Mouse (Mus musculus) kidney, adult 9 months (tissue): ENCODE measurements at regions not wholly inside any gene's neighbourhood (a gene's known extent, or its start where the extent isn't known, plus 50 kb on each side); places are given as distances from the start of the nearest gene placed in this dataset.
A peak's percentile ranks its signal among the peaks of the same experiment; 100 is the strongest.
"Not testable (repeated sequence)": the region's sequence is repeated elsewhere in the genome, so short reads cannot be mapped to it uniquely, and the experiment has no call there.

Experiments used
- DNase-seq: peaks from one replicate; pipeline ENCODE4 v3.0.0; 2022

DNA sequence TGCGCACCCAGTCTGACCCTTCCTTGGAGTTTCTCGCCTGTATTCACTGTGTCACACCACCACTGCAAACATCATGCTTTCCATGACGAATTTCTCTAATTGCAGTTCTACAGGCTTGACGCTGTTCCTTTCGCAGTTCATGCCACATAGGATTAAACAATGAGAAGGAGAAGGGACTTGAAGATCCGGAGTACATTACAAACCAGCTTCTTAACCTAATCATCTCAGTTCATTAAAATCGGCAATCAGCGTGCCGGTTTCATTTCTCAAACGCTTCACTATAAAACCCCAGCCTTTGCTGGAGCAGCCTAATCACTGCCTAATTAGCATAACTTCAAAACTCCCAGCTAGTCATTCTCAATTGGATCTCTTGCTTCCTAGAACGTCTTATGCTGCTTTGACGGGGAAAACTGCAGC lies 196.5 kb upstream of the Slc7a11 start:
- no peak for DNase-seq

DNA sequence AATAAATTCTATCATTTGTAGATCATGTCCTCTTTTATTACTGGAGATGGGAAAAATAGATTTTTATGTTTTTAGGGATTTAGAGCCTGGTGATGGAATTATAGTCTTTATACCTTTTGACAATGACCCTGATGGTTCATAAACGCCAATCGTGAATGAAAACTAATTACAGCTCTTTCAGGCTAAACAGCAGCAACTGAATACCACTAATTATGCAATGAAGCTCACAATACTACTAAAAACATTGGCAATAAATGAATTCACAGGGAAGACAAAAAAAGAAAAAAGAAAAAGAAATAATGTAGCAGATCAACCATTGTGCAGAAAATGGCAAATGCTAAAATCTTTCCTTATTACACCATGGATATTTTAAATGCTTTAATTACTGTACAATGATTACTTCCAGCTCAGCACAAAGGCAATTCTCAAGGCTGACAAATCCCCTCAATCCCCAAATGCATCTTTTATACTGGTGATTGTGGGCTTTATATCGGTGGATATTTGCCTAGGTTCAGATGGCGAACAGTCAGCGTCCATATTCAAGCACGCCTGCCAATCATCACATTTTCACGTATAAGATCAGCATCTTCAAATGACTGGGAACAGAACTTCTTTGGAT lies 191.2 kb upstream of the Slc7a11 start:
- no peak for DNase-seq

DNA sequence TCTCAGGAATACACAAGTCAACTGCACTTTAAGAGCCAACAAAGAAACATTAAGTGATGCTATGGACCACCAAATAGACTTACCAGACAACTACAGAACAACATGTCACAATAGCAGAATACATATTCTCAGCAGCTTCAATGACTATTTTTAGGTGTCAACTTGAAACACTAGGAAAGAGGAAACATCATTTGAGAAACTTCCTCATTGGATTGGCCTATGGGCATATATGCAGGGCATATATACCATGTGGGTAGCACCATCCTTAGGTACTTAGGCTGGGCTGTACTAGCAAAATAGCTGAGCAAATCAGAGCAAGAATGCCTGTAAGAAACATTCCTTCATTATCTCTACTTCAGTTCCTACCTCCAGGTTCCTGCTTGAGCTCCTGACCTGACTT lies 187.9 kb upstream of the Slc7a11 start:
- DNase-seq: no peak

DNA sequence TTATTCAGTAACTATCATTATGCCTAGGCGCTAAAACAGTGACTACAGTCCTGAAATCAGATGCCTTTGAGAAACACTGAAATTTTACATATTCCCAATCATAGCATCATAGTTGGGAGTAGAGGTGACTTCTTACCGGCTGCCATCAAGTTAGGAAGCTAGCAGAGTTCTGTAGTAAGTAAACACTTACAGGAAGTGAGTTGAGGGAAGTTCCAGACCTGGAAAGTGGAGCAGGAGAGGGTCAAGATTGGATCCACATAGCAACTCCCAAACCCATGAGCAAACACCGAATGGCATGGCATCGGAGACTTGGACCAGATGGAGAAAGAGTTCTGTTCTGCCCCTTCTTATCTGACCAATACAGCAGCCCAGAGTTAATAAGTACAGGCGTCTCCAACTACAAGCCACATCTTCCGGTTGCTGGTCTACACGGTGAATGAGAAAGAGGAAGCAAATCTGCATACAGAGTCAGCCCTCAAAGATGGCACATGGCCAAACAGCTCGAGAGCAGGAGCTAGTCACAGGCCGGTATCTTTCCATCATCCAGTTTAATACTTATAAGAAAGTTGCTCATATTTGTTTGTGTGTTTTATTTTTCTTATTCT lies 184.8 kb upstream of the Slc7a11 start:
- no peak for DNase-seq

DNA sequence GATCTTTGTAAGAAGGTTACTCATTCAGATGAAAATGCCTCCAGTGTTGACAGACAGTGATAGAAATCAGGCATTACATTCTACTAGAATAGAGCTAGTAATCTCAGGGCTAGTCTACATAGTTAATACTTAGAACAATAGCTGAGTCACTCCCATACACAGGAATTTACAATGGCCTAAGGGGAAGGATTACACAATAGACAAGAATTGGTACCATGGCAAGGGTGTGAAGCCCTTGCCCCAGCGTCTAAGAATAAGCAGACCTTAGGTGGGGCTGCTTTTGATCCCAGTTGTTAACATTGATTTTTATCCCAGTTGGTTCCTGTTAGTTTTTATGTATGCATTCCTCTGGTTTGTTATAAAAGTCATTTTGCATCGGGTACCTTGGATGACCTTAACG lies 177.8 kb upstream of the Slc7a11 start:
- DNase-seq: not testable (repeated sequence)

DNA sequence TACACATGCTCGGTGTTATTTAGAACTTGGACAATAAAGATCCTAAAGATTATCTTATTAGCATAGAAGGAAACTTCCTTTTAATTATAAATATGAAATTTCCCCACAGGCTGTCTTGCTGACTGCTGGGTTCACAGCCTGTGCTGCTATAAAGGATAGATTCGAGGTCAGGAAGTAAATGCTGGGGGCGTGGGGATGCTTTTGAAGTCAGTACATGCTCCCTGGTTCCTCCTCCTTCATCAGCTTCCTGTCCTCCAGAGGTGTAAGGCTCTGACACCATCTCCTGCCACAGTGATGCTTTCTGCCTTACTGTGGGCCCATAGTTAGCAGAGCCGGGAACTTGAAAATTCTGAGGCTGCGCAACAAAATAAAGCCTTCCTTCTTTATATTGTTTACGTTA lies 175.6 kb upstream of the Slc7a11 start:
- no peak for DNase-seq

DNA sequence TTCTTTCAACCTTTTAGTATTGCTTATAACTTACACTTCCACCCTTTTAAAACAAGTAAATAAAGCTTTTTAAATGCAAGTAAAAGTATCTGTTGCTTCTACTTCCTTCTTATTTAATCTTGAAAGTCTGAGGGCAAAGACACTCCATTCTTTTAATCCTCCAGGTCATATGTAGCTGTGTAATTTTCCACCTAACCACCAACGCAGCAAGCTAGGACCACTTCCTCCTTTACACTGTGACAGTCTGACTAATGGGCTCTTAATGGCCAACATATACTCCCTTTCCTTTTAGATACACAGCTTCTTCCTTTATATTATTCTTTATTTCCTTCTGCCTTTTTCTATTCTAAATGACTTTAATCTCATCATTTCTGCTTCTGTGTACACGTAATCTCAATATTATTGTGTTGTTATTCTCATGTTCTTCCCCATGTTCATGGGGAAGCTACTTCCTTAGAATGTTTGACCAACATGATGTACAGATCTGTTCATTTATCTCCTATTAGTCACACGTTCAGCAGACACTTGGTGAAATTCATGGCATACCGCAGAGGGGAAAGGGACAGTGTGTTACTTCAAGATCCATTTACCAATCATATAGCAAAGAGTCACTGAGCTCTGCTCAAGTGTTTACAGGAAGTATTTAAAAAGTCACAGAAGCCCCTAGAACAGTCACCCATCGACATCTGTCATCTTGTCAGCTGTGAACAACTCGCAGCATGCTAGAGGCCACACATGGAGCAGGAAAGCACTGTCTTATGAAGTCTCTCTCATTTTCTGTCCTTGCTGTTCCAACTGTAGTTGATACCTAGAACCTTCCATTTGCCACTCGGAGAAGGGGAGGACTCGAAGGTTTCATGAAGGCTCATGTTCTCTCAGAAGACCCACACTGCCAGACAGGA lies 172.2 kb upstream of the Slc7a11 start:
- no peak for DNase-seq

DNA sequence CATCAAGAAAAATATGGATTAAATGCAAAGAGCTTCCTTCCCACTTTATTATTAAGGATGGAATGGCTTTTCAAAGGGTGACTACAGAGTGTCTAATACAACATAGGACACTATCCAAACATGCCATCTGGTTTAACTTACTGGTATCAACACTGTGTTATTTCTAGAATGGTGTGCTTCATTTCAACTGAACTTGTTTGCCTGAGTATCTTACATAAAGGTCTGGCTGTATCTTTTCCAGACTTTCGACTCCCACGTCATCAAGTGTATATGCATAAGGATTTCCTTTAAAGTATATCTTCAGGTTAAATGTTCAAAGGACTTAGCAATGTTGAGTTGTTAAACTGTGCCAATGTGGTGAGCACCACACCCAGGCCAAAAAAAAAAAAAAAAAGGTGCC lies 169.6 kb upstream of the Slc7a11 start:
- no peak for DNase-seq

DNA sequence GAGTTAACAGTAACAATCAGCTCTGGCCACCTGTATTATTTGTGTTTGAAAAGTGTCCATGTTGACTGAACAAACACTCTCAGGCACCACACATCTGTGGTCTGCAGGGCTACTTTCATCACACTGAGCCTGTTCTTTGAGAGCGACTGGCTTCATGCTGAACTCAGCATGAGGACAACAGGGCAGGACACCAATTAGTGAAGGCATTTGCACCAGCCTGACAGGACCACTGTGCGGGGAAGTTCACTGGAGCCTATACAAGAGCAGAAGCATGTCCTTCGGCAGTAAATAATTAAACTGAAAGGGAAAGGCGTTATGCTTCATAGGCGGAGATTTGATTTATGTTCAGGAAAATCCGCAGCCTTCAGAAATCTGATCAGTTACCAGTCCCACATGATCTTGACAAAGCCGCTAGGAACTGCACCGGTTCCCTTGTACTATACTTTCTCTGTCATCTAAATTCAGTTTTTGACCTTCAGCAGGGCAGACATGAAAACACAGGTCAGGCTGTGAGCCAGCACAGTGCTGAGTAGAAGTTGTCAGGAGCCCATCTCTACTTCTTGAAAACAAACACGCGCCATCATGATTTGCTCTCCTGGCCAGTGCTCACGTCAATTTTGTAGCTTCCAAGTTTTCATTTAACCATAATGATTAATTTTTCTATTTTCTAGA lies 166.1 kb upstream of the Slc7a11 start:
- peak; percentile 37 for DNase-seq

DNA sequence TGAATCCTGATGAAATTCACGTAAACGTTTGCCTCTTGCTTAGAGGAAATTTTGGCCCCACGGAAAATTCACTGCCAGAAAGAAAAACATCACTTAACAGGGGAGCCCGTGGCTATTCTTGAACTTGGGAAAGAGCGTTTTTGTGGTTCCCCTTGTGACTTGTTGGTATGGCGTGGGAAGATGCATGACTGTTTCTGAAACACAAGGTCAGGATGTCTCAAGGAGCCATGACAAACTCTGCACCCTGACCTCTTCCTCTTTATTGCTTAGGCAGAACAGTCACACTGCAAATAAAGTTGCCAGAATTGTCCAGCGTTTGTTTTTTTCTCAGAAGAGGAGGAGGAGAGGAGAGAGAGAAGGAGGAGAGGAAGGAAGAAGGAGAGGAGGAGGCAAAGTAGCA lies 164.3 kb upstream of the Slc7a11 start:
- DNase-seq: no peak

DNA sequence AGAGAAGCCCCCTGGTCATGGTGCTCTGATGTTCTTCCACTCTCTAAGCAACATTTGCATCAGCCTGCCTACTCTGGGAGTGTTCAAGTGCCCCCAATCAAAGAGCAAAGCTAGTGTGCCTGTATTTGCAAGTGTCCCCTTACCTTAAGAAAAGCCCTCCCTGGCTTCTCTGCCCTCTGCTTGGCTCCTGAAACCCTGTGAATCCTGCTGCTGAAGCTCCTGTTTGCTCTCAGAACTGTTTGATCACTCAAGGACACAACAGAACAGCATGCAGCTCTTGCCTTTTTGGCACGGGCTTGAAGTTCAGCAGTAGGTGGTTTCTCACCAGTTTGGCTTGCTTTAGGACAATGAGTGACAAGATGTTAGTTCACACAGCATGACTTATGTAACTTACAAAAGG lies 163.6 kb upstream of the Slc7a11 start:
- DNase-seq: no peak

DNA sequence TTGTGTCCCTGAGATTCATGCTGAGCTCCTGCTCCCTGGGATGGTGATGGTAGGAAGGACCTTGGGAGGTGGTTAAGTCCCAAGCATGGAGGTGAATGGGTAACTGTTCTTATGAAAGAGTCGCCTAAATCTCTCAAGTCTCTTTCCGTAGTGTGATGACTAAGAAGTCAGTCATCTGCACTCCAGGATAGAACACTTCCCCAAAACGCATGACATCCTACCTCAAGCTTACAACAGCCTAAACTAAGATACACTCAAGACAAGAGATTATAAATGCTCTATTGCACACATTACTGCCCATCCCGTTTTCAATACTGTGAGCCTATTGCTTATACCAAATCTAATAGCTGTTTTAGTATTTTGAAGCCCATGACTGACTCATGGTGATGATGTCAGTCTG lies 162.3 kb upstream of the Slc7a11 start:
- no peak for DNase-seq

DNA sequence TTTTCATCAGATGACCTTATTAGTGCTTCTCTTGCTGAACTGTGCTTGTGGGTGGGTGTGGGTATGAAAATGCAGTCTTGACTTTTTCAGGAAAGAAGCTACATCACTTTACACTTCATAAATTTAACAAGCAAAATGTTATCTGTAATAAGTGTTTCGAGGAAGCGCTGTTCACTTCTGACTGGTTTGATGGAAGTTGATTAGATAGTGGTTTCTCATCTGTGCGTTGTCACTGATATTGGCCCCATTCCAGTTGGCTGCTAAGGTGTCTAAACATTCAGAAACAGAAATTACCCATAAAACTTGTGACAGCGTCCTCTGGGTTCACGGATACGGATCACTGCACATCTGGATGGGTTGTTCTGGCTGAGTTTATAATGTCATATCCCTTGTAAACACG lies 159.8 kb upstream of the Slc7a11 start:
- peak; percentile 14 for DNase-seq

DNA sequence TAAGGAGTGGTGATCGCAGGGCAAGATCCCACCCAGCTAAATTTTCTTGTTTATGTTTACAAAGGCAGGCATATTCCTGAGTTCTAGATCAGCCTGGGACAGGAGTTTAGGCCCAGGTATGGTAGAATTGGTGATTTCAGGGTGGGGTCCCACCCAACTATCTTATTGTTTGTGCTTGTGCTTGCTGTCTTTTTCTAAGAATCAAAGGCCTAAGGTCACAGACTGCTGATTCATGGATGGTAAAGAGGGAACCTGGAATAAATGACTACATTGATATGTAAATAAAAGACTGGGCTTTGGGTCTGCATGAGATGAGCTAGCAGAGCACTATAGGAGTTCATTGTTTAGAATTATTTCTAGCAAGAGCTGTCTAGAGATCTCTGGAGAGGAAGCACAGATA lies 152.3 kb upstream of the Slc7a11 start:
- no peak for DNase-seq

DNA sequence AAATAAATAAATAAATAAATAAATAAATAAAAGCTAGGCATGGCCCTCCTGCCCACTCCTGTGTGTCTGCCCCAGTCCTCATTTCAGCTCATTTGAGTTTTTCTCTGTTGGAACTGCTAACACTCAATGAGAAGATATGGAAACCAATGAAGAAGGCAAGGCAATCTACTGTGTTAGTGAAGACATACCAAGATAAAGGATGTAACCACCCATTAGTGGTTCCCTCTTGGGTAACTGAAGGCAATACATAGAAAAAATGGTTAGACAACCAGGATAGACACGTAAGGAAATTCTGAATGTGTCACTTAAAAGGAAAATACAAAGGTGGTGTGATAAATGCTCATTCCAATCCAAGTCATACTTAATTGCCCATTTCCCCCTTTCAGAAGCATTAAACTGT lies 140.9 kb upstream of the Slc7a11 start:
- no peak for DNase-seq

DNA sequence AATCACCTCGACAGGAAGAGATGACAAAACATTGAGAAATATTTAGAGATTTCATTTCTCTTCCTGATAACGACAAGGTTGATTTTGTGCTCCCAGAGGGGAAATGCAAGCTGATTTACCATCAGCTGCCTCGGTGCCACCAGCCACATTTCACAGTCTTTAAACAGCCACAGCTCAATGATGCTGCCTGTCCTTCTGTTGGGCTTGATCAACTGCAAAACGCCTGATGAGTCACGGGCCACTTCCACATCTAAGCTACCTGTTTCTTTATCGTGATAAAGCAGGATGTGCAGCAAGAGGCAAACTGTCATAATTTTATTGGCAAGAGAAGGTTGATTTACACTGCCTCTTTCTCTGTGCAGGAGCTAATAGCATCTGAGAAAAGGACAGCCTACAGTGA lies 140.1 kb upstream of the Slc7a11 start:
- no peak for DNase-seq

DNA sequence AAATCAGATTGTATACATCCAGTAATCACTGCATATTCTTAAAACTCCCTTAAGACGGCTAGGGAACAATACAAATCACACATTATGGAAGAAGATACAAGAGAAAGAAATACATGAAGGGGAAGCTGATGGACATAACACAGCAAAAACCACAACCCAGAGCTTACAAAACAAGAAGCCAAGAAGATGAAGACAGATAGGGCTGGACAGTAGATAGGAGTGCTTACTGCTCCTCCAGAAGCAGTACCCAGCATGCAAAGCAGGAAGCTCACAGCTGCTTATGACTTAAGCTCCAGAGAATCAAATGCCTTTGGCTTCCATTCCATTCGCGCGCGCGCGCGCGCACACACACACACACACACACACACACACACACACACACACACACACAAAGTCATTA lies 131.0 kb upstream of the Slc7a11 start:
- no peak for DNase-seq

DNA sequence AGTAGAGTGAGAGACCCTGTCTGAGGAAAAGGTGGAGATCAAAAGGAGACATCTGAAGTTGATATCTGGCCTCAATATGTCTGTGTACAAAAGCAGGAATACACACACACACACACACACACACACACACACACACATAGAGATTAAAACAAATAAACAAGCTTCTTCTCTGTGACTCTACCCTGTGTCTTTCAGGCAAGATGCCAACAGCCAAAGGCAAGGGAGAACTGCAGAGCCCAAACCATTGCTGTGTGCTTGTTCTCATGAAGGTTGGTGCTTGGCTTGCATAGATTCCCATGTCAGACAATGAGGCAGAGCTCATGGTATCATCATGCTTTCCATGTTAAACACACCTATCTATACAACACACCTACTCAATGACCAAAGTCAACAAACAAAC lies 126.6 kb upstream of the Slc7a11 start:
- no peak for DNase-seq

DNA sequence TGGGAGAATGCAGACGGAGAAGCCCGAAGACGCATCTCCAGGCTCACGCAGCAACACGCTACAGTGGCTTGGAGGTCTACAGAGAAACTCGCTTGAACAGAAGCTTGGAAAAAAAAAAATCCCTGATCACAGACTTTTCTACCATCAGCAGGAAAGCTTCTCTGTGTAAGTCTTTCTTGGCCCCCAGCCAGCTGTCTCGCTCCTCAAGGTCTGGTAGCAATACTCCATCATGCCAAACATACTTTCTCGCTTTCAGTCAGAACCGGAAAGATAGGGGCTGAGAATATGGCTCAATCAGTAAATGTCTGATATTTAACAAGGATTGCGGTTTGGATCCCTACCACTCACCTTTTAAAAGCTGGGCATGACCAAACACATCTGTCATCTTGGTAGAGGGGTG lies 126.2 kb upstream of the Slc7a11 start:
- DNase-seq: no peak

DNA sequence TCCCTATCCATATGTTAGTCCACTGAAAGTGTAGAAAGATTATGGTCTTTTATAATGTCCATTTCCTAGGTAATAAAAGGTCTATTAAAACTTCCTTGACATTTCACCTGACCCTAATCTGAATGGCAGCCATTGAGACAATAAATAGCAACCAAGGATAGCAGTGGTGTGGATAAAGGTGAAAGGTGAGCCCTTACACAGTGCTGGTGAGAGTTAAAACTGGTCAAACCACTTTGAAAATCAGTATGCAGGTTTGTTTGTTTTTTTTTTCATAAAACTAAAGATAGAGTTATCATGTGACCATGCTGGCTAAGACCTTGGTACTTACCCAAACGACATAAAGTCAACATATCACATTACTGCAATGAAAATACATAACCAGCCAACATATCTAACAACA lies 110.7 kb upstream of the Slc7a11 start:
- no peak for DNase-seq

DNA sequence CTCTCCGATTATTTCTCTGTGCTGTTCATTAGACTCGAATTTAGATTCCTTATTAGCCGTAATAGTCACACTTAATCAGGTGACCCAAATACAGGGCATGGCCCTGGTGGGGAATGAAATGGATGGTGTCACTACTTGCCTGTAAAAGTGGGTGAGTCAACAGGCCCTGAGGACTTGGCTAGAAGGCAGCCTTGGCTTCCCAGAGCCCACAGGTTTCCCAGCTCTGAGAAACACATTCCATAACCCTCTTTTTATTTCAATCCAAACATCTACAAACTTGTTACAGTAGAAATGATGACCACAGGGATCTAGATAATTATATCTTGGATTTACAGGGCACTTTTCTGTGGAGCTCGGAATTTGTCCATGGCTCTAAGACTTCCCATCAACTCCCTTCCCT lies 105.2 kb upstream of the Slc7a11 start:
- no peak for DNase-seq

DNA sequence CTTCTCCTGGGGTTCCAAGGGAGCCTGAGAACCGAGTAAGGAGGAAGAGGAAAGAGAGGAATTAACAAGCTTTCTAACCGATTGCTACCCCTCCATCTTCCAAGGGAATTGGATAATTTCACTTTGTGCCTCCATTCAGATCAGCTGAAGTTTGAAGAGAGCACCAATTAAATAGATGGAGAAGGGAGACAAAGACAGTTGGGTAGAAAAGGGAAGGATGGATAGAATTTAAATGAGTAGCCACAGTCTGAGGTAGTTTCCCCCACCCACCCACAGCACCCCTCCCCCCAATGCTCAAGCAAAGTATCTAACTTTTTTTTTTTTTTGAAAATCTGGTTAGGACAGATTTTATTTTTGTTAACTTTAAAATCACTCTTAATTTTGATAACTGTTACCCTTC lies 87.2 kb upstream of the Slc7a11 start:
- no peak for DNase-seq

DNA sequence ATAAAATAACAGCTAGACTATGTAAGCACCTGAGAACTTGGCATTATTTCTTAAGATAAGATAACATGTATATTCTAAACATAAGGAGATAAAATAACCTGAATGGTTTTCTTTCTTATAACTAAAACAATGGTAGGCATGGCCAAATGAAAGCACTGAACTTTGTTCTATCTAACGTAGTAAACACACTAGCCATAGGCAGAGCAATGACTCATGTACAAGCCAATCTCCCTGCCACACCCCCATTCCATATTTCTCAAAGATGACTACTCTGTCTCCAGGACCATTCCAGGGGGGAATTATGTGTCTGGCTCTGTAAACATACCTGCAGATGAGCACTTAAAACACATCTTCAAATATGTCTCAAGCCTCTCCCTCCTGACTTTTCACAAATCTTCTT lies 80.6 kb upstream of the Slc7a11 start:
- no peak for DNase-seq

DNA sequence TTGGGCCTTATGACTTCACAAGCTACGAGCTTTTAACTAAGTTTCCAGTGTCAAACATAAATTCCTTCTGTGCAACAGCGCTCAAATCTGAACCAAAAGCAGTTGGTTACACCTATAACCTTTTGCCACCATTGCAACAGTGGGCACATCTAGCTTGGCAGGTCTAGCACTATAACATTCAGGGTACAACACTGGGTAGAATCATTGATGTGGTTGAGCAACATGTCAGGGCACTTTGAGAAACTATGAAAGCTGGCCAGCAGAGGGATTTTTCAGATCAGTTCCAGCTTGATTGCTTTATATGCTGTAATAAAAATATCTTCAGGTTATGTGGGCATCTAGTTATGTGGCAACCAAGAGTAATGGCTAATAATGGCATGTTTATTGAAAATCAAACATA lies 63.8 kb upstream of the Slc7a11 start:
- DNase-seq: no peak
